Mouse (Mus musculus) ovary, adult 10 weeks (tissue): Measurements from ENCODE around the gene Zfp945. TPM values are rescaled to one million over a fixed set of nuclear protein-coding genes. Genes with fewer than 3 reads are reported as not detected.

Experiments
- polyA plus RNA-seq: library from polyadenylated mRNA; stranded (reverse); fragments of 350-450 nt; fragmentation: Illumina TruSeq; extraction: RNeasy Lipid Tissue Mini Kit (QIAGEN cat#74804); gene quantifications from one replicate; pipeline ENCODE4 v1.2.3, GENCODE M21; 2014

The Zfp945 gene
- polyA plus RNA-seq = 59.8 TPM

DNA sequence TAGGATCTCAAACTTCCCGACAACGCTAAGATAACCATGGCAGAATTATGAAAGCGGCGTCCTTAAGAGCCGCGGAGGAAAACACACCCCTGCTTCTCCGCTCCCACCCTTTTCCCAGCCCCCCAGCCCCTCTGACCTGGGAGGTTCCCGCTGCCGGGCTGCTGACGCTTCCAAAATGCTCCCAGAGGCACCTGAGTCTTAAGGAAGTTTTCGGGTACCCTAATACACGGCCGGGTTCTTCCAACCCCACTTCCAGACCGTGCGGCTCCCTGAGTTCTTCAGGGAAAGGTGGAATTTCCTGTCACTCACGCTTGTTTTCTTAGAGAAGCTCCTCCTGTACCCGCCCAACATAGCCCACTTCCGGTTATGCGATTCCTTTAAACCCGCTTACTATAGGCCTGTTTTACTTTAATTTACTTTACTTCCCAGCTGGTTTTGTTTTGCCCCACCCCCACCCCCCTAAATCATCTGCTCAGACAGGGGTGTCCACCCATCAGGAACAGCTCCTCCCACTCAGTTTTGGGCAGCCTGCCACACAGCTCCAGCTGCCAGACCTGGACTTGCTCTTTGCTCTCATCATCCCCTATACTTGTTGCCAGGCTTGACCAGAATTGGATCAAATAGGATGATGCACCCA, at the start of gene Zfp945:
Gene Zfp945 (minus strand): TSS at position 290 of the 637 bp plus-strand sequence.

Other genes with a start within 250 kb of the Zfp945 start
- gene Vmn2r113, start 75.8 kb upstream of the Zfp945 start, polyA plus RNA-seq = not detected
- not detected for gene Vmn2r-ps130, start 194.0 kb upstream of the Zfp945 start, polyA plus RNA-seq